ENCODE assay signal across 34 mouse cellular contexts in the genomic region with DNA sequence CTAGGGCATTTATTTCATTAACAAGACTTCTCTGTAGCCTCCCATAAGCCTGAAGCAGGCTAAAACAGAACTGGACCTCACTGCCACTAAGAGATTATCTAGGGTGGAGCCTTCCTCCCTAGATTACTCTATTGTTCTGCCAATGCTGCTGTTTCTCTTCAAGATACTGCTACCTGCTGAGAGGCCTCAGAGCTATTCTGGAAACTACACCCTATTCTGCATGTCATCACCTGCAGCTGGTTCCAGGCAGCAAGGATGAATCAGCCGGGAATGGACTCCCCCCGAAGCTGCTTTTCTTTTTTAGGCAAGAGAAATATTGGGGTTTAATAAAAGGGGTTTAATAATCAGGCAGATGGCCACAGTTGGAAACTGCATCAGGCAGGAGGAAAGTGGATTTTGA. TPM values are rescaled to one million over a fixed set of nuclear protein-coding genes. Genes with fewer than 3 reads are reported as not detected.
DNase-seq lines count a peak whose midpoint lies in the region; ATAC-seq and TF ChIP-seq lines count a peak whose summit lies in the region.
"Had no signal": no experiment of that assay in that cellular context is flagged by ENCODE, and none has a peak within 500 bp of the region (broad histone marks: within the 10 kb centered on the region; RNA-seq: fewer than 3 reads in every experiment).

No protein-coding gene starts in this region.

- H3K4me2 ChIP-seq in heart, embryonic 14.5 days (ENCODE audit: low read length), result peak overlapping the region; percentile 28
- H3K4me2 ChIP-seq: embryonic facial prominence, embryonic 12.5 days; embryonic facial prominence, embryonic 15.5 days; hindbrain, embryonic 13.5 days; intestine, embryonic 15.5 days; kidney, embryonic 15.5 days had no signal

- peak; percentile 72 for DNase-seq in heart, embryonic 10.5 days (ENCODE audit: low spot score)
- no peak for DNase-seq in heart, adult 11 months
- DNase-seq in heart, postnatal 4 days, result no peak
- peak; percentile 86 for DNase-seq in R1 (ENCODE audit: low read depth, low spot score)
- DNase-seq in MN1 (ENCODE audit: low spot score), result no peak
- DNase-seq in lung, postnatal 36 days, result no peak
- DNase-seq: adrenal gland, postnatal 10 days; adrenal gland, postnatal 36 days; cerebellum, adult 18-20 months; cerebellum, adult 9-11 months; cerebellum, postnatal 25 days; forebrain, postnatal 0 days; gastrocnemius, adult 2 months; gastrocnemius, postnatal 14 days; kidney, adult 11 months; kidney, adult 8-10 months had no signal

- TF ChIP-seq CTCF in ES-Bruce4 (IDR thresholded peaks at IDR 0.05; ENCODE audit: low read depth, low read length), result no peak

- H3K27ac ChIP-seq in heart, embryonic 10.5 days, result no peak overlapping the region
- no peak overlapping the region for H3K27ac ChIP-seq in heart, embryonic 14.5 days (replicated peaks in 1 of 2; ENCODE audit: control insufficient read depth in 1 of 2, insufficient read depth in 1 of 2, low read depth in 2 of 2, low read length in 2 of 2)
- H3K27ac ChIP-seq in ES-Bruce4 (ENCODE audit: insufficient read depth, low read length), result no peak overlapping the region
- H3K27ac ChIP-seq: embryonic facial prominence, embryonic 12.5 days; embryonic facial prominence, embryonic 15.5 days; gastrocnemius, adult 2 months; hindbrain, embryonic 10.5 days; hindbrain, embryonic 13.5 days; intestine, embryonic 15.5 days; kidney, embryonic 15.5 days had no signal

- TF ChIP-seq POLR2A in ES-Bruce4 (IDR thresholded peaks at IDR 0.05; ENCODE audit: insufficient read depth, low read length), result no peak

- H3K4me3 ChIP-seq in heart, embryonic 10.5 days, result no peak overlapping the region
- no peak overlapping the region for H3K4me3 ChIP-seq in heart, embryonic 14.5 days (ENCODE audit: control insufficient read depth in 1 of 2, insufficient read depth in 1 of 2, low read depth in 1 of 2, low read length in 2 of 2)
- H3K4me3 ChIP-seq in ES-Bruce4 (ENCODE audit: low read depth, low read length), result no peak overlapping the region
- H3K4me3 ChIP-seq: embryonic facial prominence, embryonic 12.5 days; embryonic facial prominence, embryonic 15.5 days; gastrocnemius, adult 2 months; hindbrain, embryonic 10.5 days; hindbrain, embryonic 13.5 days; intestine, embryonic 15.5 days; kidney, embryonic 15.5 days had no signal

- ATAC-seq in heart, embryonic 14.5 days (ENCODE audit: insufficient number of reproducible peaks, insufficient read depth, low FRiP score, low read depth), result no peak
- ATAC-seq: forebrain, embryonic 14.5 days; forebrain, postnatal 0 days; hindbrain, embryonic 16.5 days; intestine, embryonic 15.5 days; Patski had no signal

- H3K9me3 ChIP-seq in heart, embryonic 10.5 days, result no peaks in the 10 kb centered on the region
- H3K9me3 ChIP-seq in heart, embryonic 14.5 days (ENCODE audit: control insufficient read depth, low read length), result no peaks in the 10 kb centered on the region
- H3K9me3 ChIP-seq in ES-Bruce4 (replicated peaks; ENCODE audit: control insufficient read depth, insufficient read depth, low read length, poor library complexity, severe bottlenecking), result no peaks in the 10 kb centered on the region
- H3K9me3 ChIP-seq: embryonic facial prominence, embryonic 12.5 days; embryonic facial prominence, embryonic 15.5 days; hindbrain, embryonic 10.5 days; hindbrain, embryonic 13.5 days; intestine, embryonic 15.5 days; kidney, embryonic 15.5 days had no signal

- H3K36me3 ChIP-seq in heart, embryonic 10.5 days, result no peaks in the 10 kb centered on the region
- no peaks in the 10 kb centered on the region for H3K36me3 ChIP-seq in heart, embryonic 14.5 days (ENCODE audit: control insufficient read depth, insufficient read depth, low read length)
- no peaks in the 10 kb centered on the region for H3K36me3 ChIP-seq in ES-Bruce4 (ENCODE audit: control insufficient read depth, insufficient read depth, low read length, poor library complexity, severe bottlenecking)
- H3K36me3 ChIP-seq: embryonic facial prominence, embryonic 12.5 days; embryonic facial prominence, embryonic 15.5 days; hindbrain, embryonic 10.5 days; hindbrain, embryonic 13.5 days; intestine, embryonic 15.5 days; kidney, embryonic 15.5 days had no signal

- peak; percentile 65; the same call in 1 of the 2 replicates for TF ChIP-seq EP300 in ES-Bruce4 (IDR thresholded peaks at IDR 0.05; ENCODE audit: insufficient read depth, low read depth, low read length)

- WGBS in heart, embryonic 10.5 days, result 24% methylated on average over 2 of the region's 2 CpGs
- WGBS in heart, embryonic 14.5 days, result 4% methylated on average over 2 of the region's 2 CpGs

- no peaks in the 10 kb centered on the region for H3K27me3 ChIP-seq in heart, embryonic 10.5 days (ENCODE audit: insufficient read depth, poor library complexity, severe bottlenecking)
- H3K27me3 ChIP-seq in heart, embryonic 14.5 days (ENCODE audit: control insufficient read depth, insufficient read depth, low read length), result no peaks in the 10 kb centered on the region
- H3K27me3 ChIP-seq in ES-Bruce4 (ENCODE audit: control insufficient read depth, insufficient read depth, low read length, poor library complexity, severe bottlenecking), result no peaks in the 10 kb centered on the region; the same call in 1 of the 2 replicates
- H3K27me3 ChIP-seq: embryonic facial prominence, embryonic 12.5 days; embryonic facial prominence, embryonic 15.5 days; hindbrain, embryonic 13.5 days; intestine, embryonic 15.5 days; kidney, embryonic 15.5 days had no signal

- no peak overlapping the region for H3K9ac ChIP-seq in heart, embryonic 14.5 days (ENCODE audit: low read length)
- H3K9ac ChIP-seq in ES-Bruce4 (ENCODE audit: low read depth, poor library complexity, severe bottlenecking), result no peak overlapping the region
- H3K9ac ChIP-seq: embryonic facial prominence, embryonic 12.5 days; embryonic facial prominence, embryonic 15.5 days; forebrain, postnatal 0 days; hindbrain, embryonic 13.5 days; intestine, embryonic 15.5 days; kidney, embryonic 15.5 days had no signal

- H3K4me1 ChIP-seq in heart, embryonic 10.5 days, result no peaks in the 10 kb centered on the region
- peaks cover 0 to 5% of the 10 kb centered on the region in 2 experiments; a peak in 1 of 4 replicates for H3K4me1 ChIP-seq in heart, embryonic 14.5 days (ENCODE audit: control insufficient read depth in 2 of 2, insufficient read depth in 2 of 2, low read length in 2 of 2)
- H3K4me1 ChIP-seq in ES-Bruce4 (ENCODE audit: control insufficient read depth, insufficient read depth, low read length), result peaks cover 2% of the 10 kb centered on the region
- H3K4me1 ChIP-seq: embryonic facial prominence, embryonic 12.5 days; embryonic facial prominence, embryonic 15.5 days; hindbrain, embryonic 10.5 days; hindbrain, embryonic 13.5 days; intestine, embryonic 15.5 days; kidney, embryonic 15.5 days had no signal

RNA-seq across cellular contexts. Expression of a gene that starts 6.7 kb away (rescaled TPM):
- not detected in 2 replicates for polyA plus RNA-seq in heart, embryonic 10.5 days (2016; fragmentation: Nextera tagmentation; extraction: Ambion mirVana)
- polyA plus RNA-seq in heart, embryonic 14.5 days (2014; fragmentation: Nextera tagmentation; extraction: Ambion mirVana), result not detected in 2 replicates
- total RNA-seq in heart, postnatal 4 days (2021), result not detected
- not detected in 2 replicates for polyA plus RNA-seq in ES-Bruce4 (2011; ENCODE audit: insufficient read depth, insufficient read length, low read depth, missing spikeins)
- total RNA-seq: adrenal gland, adult 18-20 months; adrenal gland, postnatal 10 days; adrenal gland, postnatal 36 days; common myeloid progenitor, adult 5-6 weeks; forebrain, postnatal 0 days; gastrocnemius, adult 2 months; gastrocnemius, postnatal 14 days; heart, postnatal 25 days had no signal
- polyA plus RNA-seq: embryonic facial prominence, embryonic 12.5 days; forebrain, embryonic 11.5 days; forebrain, embryonic 14.5 days; forebrain, postnatal 0 days; frontal cortex, adult 2 months; gonadal fat pad, adult 2 months; heart, embryonic 16.5 days; hindbrain, embryonic 10.5 days; hindbrain, embryonic 13.5 days; hindbrain, embryonic 16.5 days; intestine, embryonic 15.5 days; kidney, embryonic 15.5 days; Patski had no signal

RNA-seq across cellular contexts. Expression of a gene that starts 11.2 kb away (rescaled TPM):
- not detected in 2 replicates for polyA plus RNA-seq in heart, embryonic 10.5 days (2016; fragmentation: Nextera tagmentation; extraction: Ambion mirVana)
- polyA plus RNA-seq in heart, embryonic 14.5 days (2014; fragmentation: Nextera tagmentation; extraction: Ambion mirVana), result not detected in 2 replicates
- total RNA-seq in heart, postnatal 4 days (2021), result not detected
- not detected in 2 replicates for polyA plus RNA-seq in ES-Bruce4 (2011; ENCODE audit: insufficient read depth, insufficient read length, low read depth, missing spikeins)
- total RNA-seq: adrenal gland, adult 18-20 months; adrenal gland, postnatal 10 days; adrenal gland, postnatal 36 days; common myeloid progenitor, adult 5-6 weeks; forebrain, postnatal 0 days; gastrocnemius, adult 2 months; gastrocnemius, postnatal 14 days; heart, postnatal 25 days had no signal
- polyA plus RNA-seq: embryonic facial prominence, embryonic 12.5 days; forebrain, embryonic 11.5 days; forebrain, embryonic 14.5 days; forebrain, postnatal 0 days; frontal cortex, adult 2 months; gonadal fat pad, adult 2 months; heart, embryonic 16.5 days; hindbrain, embryonic 10.5 days; hindbrain, embryonic 13.5 days; hindbrain, embryonic 16.5 days; intestine, embryonic 15.5 days; kidney, embryonic 15.5 days; Patski had no signal

RNA-seq across cellular contexts. Expression of a gene that starts 18.6 kb away (rescaled TPM):
- not detected in 2 replicates for polyA plus RNA-seq in heart, embryonic 10.5 days (2016; fragmentation: Nextera tagmentation; extraction: Ambion mirVana)
- polyA plus RNA-seq in heart, embryonic 14.5 days (2014; fragmentation: Nextera tagmentation; extraction: Ambion mirVana), result 0.12 TPM in 1 of 2 replicates, not detected in the other
- total RNA-seq in heart, postnatal 4 days (2021), result not detected
- polyA plus RNA-seq in ES-Bruce4 (2011; ENCODE audit: insufficient read depth, insufficient read length, low read depth, missing spikeins), result not detected in 2 replicates
- total RNA-seq: adrenal gland, adult 18-20 months; adrenal gland, postnatal 10 days; adrenal gland, postnatal 36 days; common myeloid progenitor, adult 5-6 weeks; forebrain, postnatal 0 days; gastrocnemius, adult 2 months; gastrocnemius, postnatal 14 days; heart, postnatal 25 days had no signal
- polyA plus RNA-seq: embryonic facial prominence, embryonic 12.5 days; embryonic facial prominence, embryonic 15.5 days; forebrain, embryonic 11.5 days; forebrain, embryonic 14.5 days; forebrain, postnatal 0 days; frontal cortex, adult 2 months; gonadal fat pad, adult 2 months; heart, embryonic 16.5 days; hindbrain, embryonic 10.5 days; hindbrain, embryonic 13.5 days; hindbrain, embryonic 16.5 days; intestine, embryonic 15.5 days; kidney, embryonic 15.5 days; Patski had no signal

RNA-seq across cellular contexts. Expression of a gene that starts 21.8 kb away (rescaled TPM):
- not detected in 2 replicates for polyA plus RNA-seq in heart, embryonic 10.5 days (2016; fragmentation: Nextera tagmentation; extraction: Ambion mirVana)
- not detected in 2 replicates for polyA plus RNA-seq in heart, embryonic 14.5 days (2014; fragmentation: Nextera tagmentation; extraction: Ambion mirVana)
- total RNA-seq in heart, postnatal 4 days (2021), result not detected
- polyA plus RNA-seq in ES-Bruce4 (2011; ENCODE audit: insufficient read depth, insufficient read length, low read depth, missing spikeins), result not detected in 2 replicates
- total RNA-seq: adrenal gland, adult 18-20 months; adrenal gland, postnatal 10 days; adrenal gland, postnatal 36 days; common myeloid progenitor, adult 5-6 weeks; forebrain, postnatal 0 days; gastrocnemius, adult 2 months; gastrocnemius, postnatal 14 days; heart, postnatal 25 days had no signal
- polyA plus RNA-seq: embryonic facial prominence, embryonic 12.5 days; embryonic facial prominence, embryonic 15.5 days; forebrain, embryonic 11.5 days; forebrain, embryonic 14.5 days; forebrain, postnatal 0 days; frontal cortex, adult 2 months; gonadal fat pad, adult 2 months; heart, embryonic 16.5 days; hindbrain, embryonic 10.5 days; hindbrain, embryonic 13.5 days; hindbrain, embryonic 16.5 days; intestine, embryonic 15.5 days; kidney, embryonic 15.5 days; Patski had no signal

RNA-seq across cellular contexts. Expression of a gene that starts 43.9 kb away (rescaled TPM):
- polyA plus RNA-seq in heart, embryonic 10.5 days (2016; fragmentation: Nextera tagmentation; extraction: Ambion mirVana), result not detected in 2 replicates
- polyA plus RNA-seq in heart, embryonic 14.5 days (2014; fragmentation: Nextera tagmentation; extraction: Ambion mirVana), result not detected in 2 replicates
- total RNA-seq in heart, postnatal 4 days (2021), result not detected
- not detected in 2 replicates for polyA plus RNA-seq in ES-Bruce4 (2011; ENCODE audit: insufficient read depth, insufficient read length, low read depth, missing spikeins)
- total RNA-seq: adrenal gland, adult 18-20 months; adrenal gland, postnatal 10 days; adrenal gland, postnatal 36 days; common myeloid progenitor, adult 5-6 weeks; forebrain, postnatal 0 days; gastrocnemius, adult 2 months; gastrocnemius, postnatal 14 days; heart, postnatal 25 days had no signal
- polyA plus RNA-seq: embryonic facial prominence, embryonic 12.5 days; embryonic facial prominence, embryonic 15.5 days; forebrain, embryonic 11.5 days; forebrain, embryonic 14.5 days; forebrain, postnatal 0 days; frontal cortex, adult 2 months; gonadal fat pad, adult 2 months; heart, embryonic 16.5 days; hindbrain, embryonic 10.5 days; hindbrain, embryonic 13.5 days; hindbrain, embryonic 16.5 days; intestine, embryonic 15.5 days; kidney, embryonic 15.5 days; Patski had no signal

Comparison
In these comparisons a context has a peak if more than half of its experiments do, and no peak if none do; other contexts are left out.
1. DNase-seq: peak in heart, embryonic 10.5 days (single experiment) and R1 (single experiment); none in heart, adult 11 months (single experiment), heart, postnatal 4 days (single experiment), MN1 (single experiment) and lung, postnatal 36 days (single experiment).